Mouse (Mus musculus): ENCODE data around the gene Bmf. TPM values are rescaled to one million over a fixed set of nuclear protein-coding genes. Genes with fewer than 3 reads are reported as not detected.
A peak's percentile ranks its signal among the peaks of the same experiment; 100 is the strongest.

The Bmf gene
- polyA plus RNA-seq, 1 experiment: 4.8 TPM

- Histone ChIP-seq H3ac (ENCODE audit: control insufficient read depth, insufficient read length) (no peak overlapping the region), H3K27me3 (ENCODE audit: control insufficient read depth, insufficient read depth, insufficient read length) (no peaks in the 10 kb centered on the region), H3K4me2 (ENCODE audit: low read depth) (no peak overlapping the region), H3K4me3 (no peak overlapping the region), H3K36me3 (ENCODE audit: control insufficient read depth, insufficient read depth) (no peaks in the 10 kb centered on the region), H3K79me2 (ENCODE audit: control insufficient read depth, insufficient read depth) (no peaks in the 10 kb centered on the region)
- TF ChIP-seq TCF3 (IDR thresholded peaks at IDR 0.05; ENCODE audit: insufficient read length, low read depth) (no peak), REST (IDR thresholded peaks at IDR 0.05; ENCODE audit: insufficient read depth, insufficient read length) (no peak), MYOD1 (IDR thresholded peaks at IDR 0.05; ENCODE audit: control insufficient read depth in 1 of 3, insufficient read length in 2 of 3, low read depth in 2 of 3) (no peak), SRF (IDR thresholded peaks at IDR 0.05; ENCODE audit: control insufficient read depth, insufficient read length, low read depth) (no peak), MYOG (IDR thresholded peaks at IDR 0.05; ENCODE audit: control insufficient read depth in 1 of 3, insufficient read depth in 1 of 3, insufficient read length in 2 of 3, low read depth in 2 of 3) (no peak), POLR2AphosphoS2 (IDR thresholded peaks at IDR 0.05; ENCODE audit: insufficient read length, low read depth) (no peak), CEBPB (IDR thresholded peaks at IDR 0.05; ENCODE audit: insufficient read depth, poor library complexity, severe bottlenecking) (no peak), TCF12 (IDR thresholded peaks at IDR 0.05; ENCODE audit: insufficient read depth, poor library complexity, severe bottlenecking) (no peak), POLR2A (IDR thresholded peaks at IDR 0.05; ENCODE audit: insufficient read length, low read depth) (no peak), E2F4 (IDR thresholded peaks at IDR 0.05; ENCODE audit: insufficient read depth) (no peak), MAX (IDR thresholded peaks at IDR 0.05; ENCODE audit: low read depth) (no peak), USF1 (IDR thresholded peaks at IDR 0.05; ENCODE audit: low read depth) (no peak)
Observed at GRCm38 (mm10) chr2:118539040-118539439, 10.4 kb downstream of the Bmf start.

- no peak overlapping the region for H3K4me3 ChIP-seq
- H3K27me3 ChIP-seq (ENCODE audit: control insufficient read depth, insufficient read depth, insufficient read length): no peaks in the 10 kb centered on the region
- no peaks in the 10 kb centered on the region for H3K36me3 ChIP-seq (ENCODE audit: control insufficient read depth, insufficient read depth)
- no peak overlapping the region for H3ac ChIP-seq (ENCODE audit: control insufficient read depth, insufficient read length)
- TF ChIP-seq MAX (IDR thresholded peaks at IDR 0.05; ENCODE audit: low read depth) (no peak), TCF3 (IDR thresholded peaks at IDR 0.05; ENCODE audit: insufficient read length, low read depth) (no peak), CEBPB (IDR thresholded peaks at IDR 0.05; ENCODE audit: insufficient read depth, poor library complexity, severe bottlenecking) (no peak), POLR2A (IDR thresholded peaks at IDR 0.05; ENCODE audit: insufficient read length, low read depth) (no peak), MYOD1 (IDR thresholded peaks at IDR 0.05; ENCODE audit: control insufficient read depth in 1 of 3, insufficient read length in 2 of 3, low read depth in 2 of 3) (no peak), REST (IDR thresholded peaks at IDR 0.05; ENCODE audit: insufficient read depth, insufficient read length) (no peak), SRF (IDR thresholded peaks at IDR 0.05; ENCODE audit: control insufficient read depth, insufficient read length, low read depth) (no peak), POLR2AphosphoS2 (IDR thresholded peaks at IDR 0.05; ENCODE audit: insufficient read length, low read depth) (no peak), MYOG (IDR thresholded peaks at IDR 0.05; ENCODE audit: control insufficient read depth in 1 of 3, insufficient read depth in 1 of 3, insufficient read length in 2 of 3, low read depth in 2 of 3) (no peak), E2F4 (IDR thresholded peaks at IDR 0.05; ENCODE audit: insufficient read depth) (no peak), TCF12 (IDR thresholded peaks at IDR 0.05; ENCODE audit: insufficient read depth, poor library complexity, severe bottlenecking) (no peak), USF1 (IDR thresholded peaks at IDR 0.05; ENCODE audit: low read depth) (no peak)
- H3K4me2 ChIP-seq (ENCODE audit: low read depth): no peak overlapping the region
- no peaks in the 10 kb centered on the region for H3K79me2 ChIP-seq (ENCODE audit: control insufficient read depth, insufficient read depth)
Observed at GRCm38 (mm10) chr2:118537226-118537625, 12.3 kb downstream of the Bmf start.

GRCm38 (mm10) chr2:118536553-118536952 lies 12.9 kb downstream of the Bmf start:
- no peak for TF ChIP-seq MYOD1 (IDR thresholded peaks at IDR 0.05; ENCODE audit: control insufficient read depth in 1 of 3, insufficient read length in 2 of 3, low read depth in 2 of 3)
- TF ChIP-seq REST (IDR thresholded peaks at IDR 0.05; ENCODE audit: insufficient read depth, insufficient read length): peak; percentile 38
- no peak for TF ChIP-seq POLR2AphosphoS2 (IDR thresholded peaks at IDR 0.05; ENCODE audit: insufficient read length, low read depth)
- peak in 1 of 3 experiments; percentile 43 for TF ChIP-seq MYOG (IDR thresholded peaks at IDR 0.05; ENCODE audit: control insufficient read depth in 1 of 3, insufficient read depth in 1 of 3, insufficient read length in 2 of 3, low read depth in 2 of 3)
- Histone ChIP-seq H3K79me2 (ENCODE audit: control insufficient read depth, insufficient read depth) (no peaks in the 10 kb centered on the region), H3K4me3 (no peak overlapping the region), H3K36me3 (ENCODE audit: control insufficient read depth, insufficient read depth) (no peaks in the 10 kb centered on the region), H3ac (ENCODE audit: control insufficient read depth, insufficient read length) (no peak overlapping the region), H3K4me2 (ENCODE audit: low read depth) (peak overlapping the region; percentile 39), H3K27me3 (ENCODE audit: control insufficient read depth, insufficient read depth, insufficient read length) (no peaks in the 10 kb centered on the region)

GRCm38 (mm10) chr2:118536111-118536510 lies 13.4 kb downstream of the Bmf start:
- Histone ChIP-seq H3K36me3 (ENCODE audit: control insufficient read depth, insufficient read depth) (no peaks in the 10 kb centered on the region), H3K27me3 (ENCODE audit: control insufficient read depth, insufficient read depth, insufficient read length) (no peaks in the 10 kb centered on the region), H3K79me2 (ENCODE audit: control insufficient read depth, insufficient read depth) (no peaks in the 10 kb centered on the region), H3K4me2 (ENCODE audit: low read depth) (peak overlapping the region; percentile 39), H3ac (ENCODE audit: control insufficient read depth, insufficient read length) (no peak overlapping the region), H3K4me3 (no peak overlapping the region)
- TF ChIP-seq MYOG (IDR thresholded peaks at IDR 0.05; ENCODE audit: control insufficient read depth in 1 of 3, insufficient read depth in 1 of 3, insufficient read length in 2 of 3, low read depth in 2 of 3): no peak
- TF ChIP-seq MYOD1 (IDR thresholded peaks at IDR 0.05; ENCODE audit: control insufficient read depth in 1 of 3, insufficient read length in 2 of 3, low read depth in 2 of 3): no peak
- no peak for TF ChIP-seq SRF (IDR thresholded peaks at IDR 0.05; ENCODE audit: control insufficient read depth, insufficient read length, low read depth)
- no peak for TF ChIP-seq REST (IDR thresholded peaks at IDR 0.05; ENCODE audit: insufficient read depth, insufficient read length)
- TF ChIP-seq USF1 (IDR thresholded peaks at IDR 0.05; ENCODE audit: low read depth): no peak
- TF ChIP-seq CEBPB (IDR thresholded peaks at IDR 0.05; ENCODE audit: insufficient read depth, poor library complexity, severe bottlenecking): no peak
- no peak for TF ChIP-seq TCF3 (IDR thresholded peaks at IDR 0.05; ENCODE audit: insufficient read length, low read depth)
- TF ChIP-seq TCF12 (IDR thresholded peaks at IDR 0.05; ENCODE audit: insufficient read depth, poor library complexity, severe bottlenecking): no peak
- no peak for TF ChIP-seq MAX (IDR thresholded peaks at IDR 0.05; ENCODE audit: low read depth)
- TF ChIP-seq POLR2AphosphoS2 (IDR thresholded peaks at IDR 0.05; ENCODE audit: insufficient read length, low read depth): no peak
- TF ChIP-seq POLR2A (IDR thresholded peaks at IDR 0.05; ENCODE audit: insufficient read length, low read depth): no peak
- TF ChIP-seq E2F4 (IDR thresholded peaks at IDR 0.05; ENCODE audit: insufficient read depth): no peak

GRCm38 (mm10) chr2:118533969-118534368 lies 15.5 kb downstream of the Bmf start:
- no peaks in the 10 kb centered on the region for H3K79me2 ChIP-seq (ENCODE audit: control insufficient read depth, insufficient read depth)
- H3ac ChIP-seq (ENCODE audit: control insufficient read depth, insufficient read length): no peak overlapping the region
- H3K36me3 ChIP-seq (ENCODE audit: control insufficient read depth, insufficient read depth): no peaks in the 10 kb centered on the region
- no peak overlapping the region for H3K4me3 ChIP-seq
- no peak overlapping the region for H3K4me2 ChIP-seq (ENCODE audit: low read depth)
- H3K27me3 ChIP-seq (ENCODE audit: control insufficient read depth, insufficient read depth, insufficient read length): no peaks in the 10 kb centered on the region
- TF ChIP-seq TCF3 (IDR thresholded peaks at IDR 0.05; ENCODE audit: insufficient read length, low read depth): peak; percentile 69
- no peak for TF ChIP-seq USF1 (IDR thresholded peaks at IDR 0.05; ENCODE audit: low read depth)
- TF ChIP-seq POLR2A (IDR thresholded peaks at IDR 0.05; ENCODE audit: insufficient read length, low read depth): no peak
- peak; percentile 82 for TF ChIP-seq TCF12 (IDR thresholded peaks at IDR 0.05; ENCODE audit: insufficient read depth, poor library complexity, severe bottlenecking)
- TF ChIP-seq MAX (IDR thresholded peaks at IDR 0.05; ENCODE audit: low read depth): no peak
- peak in 2 of 3 experiments; percentile 94 to 96 for TF ChIP-seq MYOD1 (IDR thresholded peaks at IDR 0.05; ENCODE audit: control insufficient read depth in 1 of 3, insufficient read length in 2 of 3, low read depth in 2 of 3)
- no peak for TF ChIP-seq CEBPB (IDR thresholded peaks at IDR 0.05; ENCODE audit: insufficient read depth, poor library complexity, severe bottlenecking)
- no peak for TF ChIP-seq SRF (IDR thresholded peaks at IDR 0.05; ENCODE audit: control insufficient read depth, insufficient read length, low read depth)
- TF ChIP-seq REST (IDR thresholded peaks at IDR 0.05; ENCODE audit: insufficient read depth, insufficient read length): no peak
- peak; percentile 59 to 98 (median 92) for TF ChIP-seq MYOG (IDR thresholded peaks at IDR 0.05; ENCODE audit: control insufficient read depth in 1 of 3, insufficient read depth in 1 of 3, insufficient read length in 2 of 3, low read depth in 2 of 3)
- no peak for TF ChIP-seq E2F4 (IDR thresholded peaks at IDR 0.05; ENCODE audit: insufficient read depth)
- no peak for TF ChIP-seq POLR2AphosphoS2 (IDR thresholded peaks at IDR 0.05; ENCODE audit: insufficient read length, low read depth)
